Mouse (Mus musculus) midbrain, postnatal 0 days (tissue): ENCODE data around the gene Trim40. TPM values are rescaled to one million over a fixed set of nuclear protein-coding genes. Genes with fewer than 3 reads are reported as not detected.

ENCODE experiments used
- ATAC-seq: fragments of 200-750 bp; cut with Nextera tagmentation; 2 replicates; pipeline ENCODE4 v1.8.0; 2017; ENCODE audit warnings: moderate number of reproducible peaks, mild to moderate bottlenecking, moderate TSS enrichment, moderate library complexity; ENCODE audit not compliant: low FRiP score
- DNase-seq: peaks from one replicate; pipeline ENCODE4 v3.0.0-alpha.2; 2015; ENCODE audit warnings: low spot score
- H3K27ac ChIP-seq: fragments of 300-500 bp; sonication (generic); 2 replicates; pipeline ENCODE4 v1.5.1; 2014; ENCODE audit warnings: low read depth, mild to moderate bottlenecking, low read length, mixed read lengths
- H3K27me3 ChIP-seq: fragments of 300-500 bp; sonication (generic); 2 replicates; pipeline ENCODE4 v1.6.1; 2014; ENCODE audit warnings: low read length, control low read depth, mixed read lengths; ENCODE audit not compliant: insufficient read depth
- H3K36me3 ChIP-seq: fragments of 300-500 bp; sonication (generic); 2 replicates; pipeline ENCODE4 v1.6.1; 2014; ENCODE audit warnings: low read length, control low read depth, mixed read lengths; ENCODE audit not compliant: insufficient read depth
- H3K4me1 ChIP-seq: fragments of 300-500 bp; sonication (generic); 2 replicates; pipeline ENCODE4 v1.6.1; 2014; ENCODE audit warnings: mild to moderate bottlenecking, control low read depth, antibody characterized with exemption, low read length, mixed read lengths; ENCODE audit not compliant: insufficient read depth
- H3K4me2 ChIP-seq: fragments of 300-500 bp; sonication (generic); 2 replicates; pipeline ENCODE4 v1.6.1; 2014; ENCODE audit warnings: low read depth, mild to moderate bottlenecking, low read length, mixed read lengths; ENCODE audit not compliant: poor library complexity, severe bottlenecking
- H3K4me3 ChIP-seq: fragments of 300-500 bp; sonication (generic); 2 replicates; pipeline ENCODE4 v1.5.1; 2014; ENCODE audit warnings: low read depth, mild to moderate bottlenecking, low read length, moderate library complexity
- H3K9ac ChIP-seq: fragments of 300-500 bp; sonication (generic); replicated peaks from 2 replicates; pipeline ENCODE4 v1.6.1; 2014; ENCODE audit warnings: mild to moderate bottlenecking, low read length, moderate library complexity, mixed read lengths; ENCODE audit not compliant: poor library complexity, severe bottlenecking
- H3K9me3 ChIP-seq: fragments of 300-500 bp; sonication (generic); 2 replicates; pipeline ENCODE4 v1.6.1; 2016; ENCODE audit warnings: low read length, control low read depth
- CTCF ChIP-seq: IDR thresholded peaks from 2 replicates; pipeline ENCODE4 v1.5.1; 2016; ENCODE audit warnings: antibody characterized with exemption, mild to moderate bottlenecking
- WGBS: fragments of 180-500 bp; shearing (Covaris S2); extraction: QIAGEN DNeasy Blood & Tissue Kit; methylation state at CpG from one replicate; pipeline ENCODE4 v1.1.7; 2014; 5-methylcytosine and 5-hydroxymethylcytosine counted together
- polyA plus RNA-seq: library from polyadenylated mRNA; unstranded; fragments of >200 nt; fragmentation: Nextera tagmentation; extraction: Ambion mirVana; gene quantifications from 2 replicates; pipeline ENCODE4 v1.2.1, GENCODE M21; 2015
- total RNA-seq: library from RNA; depleted of rRNA; stranded (reverse); fragments of >200 nt; gene quantifications from 2 replicates; pipeline ENCODE4 v1.2.3, GENCODE M21; 2014

The Trim40 gene
- total and polyA plus RNA-seq, 2 experiments from 2014 or later = 0.19 TPM; not detected in 1

DNA sequence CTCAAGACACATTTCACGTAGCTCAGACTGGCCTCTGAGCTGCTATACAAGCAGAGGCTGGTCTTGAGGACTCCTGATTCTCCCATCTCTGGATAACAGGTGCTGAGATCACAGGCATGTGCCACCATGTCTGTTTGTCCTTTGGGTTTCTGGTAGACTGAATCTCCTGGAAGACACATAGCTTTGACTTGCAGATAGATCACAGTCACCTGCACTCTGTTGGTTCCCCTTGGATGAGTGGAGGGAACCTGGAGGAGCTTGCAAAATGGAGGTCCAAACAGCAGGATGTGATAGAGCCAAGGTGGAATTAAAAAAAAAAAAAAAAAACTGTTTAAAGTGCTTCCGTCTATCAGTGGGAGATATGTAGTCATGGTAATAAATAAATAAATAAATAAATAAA, 21.1 kb downstream of the Trim40 start:
- no peak overlapping the region for H3K9ac ChIP-seq
- TF ChIP-seq CTCF = no peak
- no peaks in the 10 kb centered on the region for H3K4me1 ChIP-seq
- H3K36me3 ChIP-seq = no peaks in the 10 kb centered on the region
- 76% methylated on average over 2 of the region's 2 CpGs for WGBS
- no peak for ATAC-seq
- H3K27me3 ChIP-seq = 0 out of 2 replicates have a peak, but pooled peaks cover 3% of the 10 kb centered on the region
- no peak overlapping the region for H3K27ac ChIP-seq
- DNase-seq = no peak
- no peak overlapping the region for H3K4me3 ChIP-seq
- no peak overlapping the region for H3K4me2 ChIP-seq
- H3K9me3 ChIP-seq = no peaks in the 10 kb centered on the region

DNA sequence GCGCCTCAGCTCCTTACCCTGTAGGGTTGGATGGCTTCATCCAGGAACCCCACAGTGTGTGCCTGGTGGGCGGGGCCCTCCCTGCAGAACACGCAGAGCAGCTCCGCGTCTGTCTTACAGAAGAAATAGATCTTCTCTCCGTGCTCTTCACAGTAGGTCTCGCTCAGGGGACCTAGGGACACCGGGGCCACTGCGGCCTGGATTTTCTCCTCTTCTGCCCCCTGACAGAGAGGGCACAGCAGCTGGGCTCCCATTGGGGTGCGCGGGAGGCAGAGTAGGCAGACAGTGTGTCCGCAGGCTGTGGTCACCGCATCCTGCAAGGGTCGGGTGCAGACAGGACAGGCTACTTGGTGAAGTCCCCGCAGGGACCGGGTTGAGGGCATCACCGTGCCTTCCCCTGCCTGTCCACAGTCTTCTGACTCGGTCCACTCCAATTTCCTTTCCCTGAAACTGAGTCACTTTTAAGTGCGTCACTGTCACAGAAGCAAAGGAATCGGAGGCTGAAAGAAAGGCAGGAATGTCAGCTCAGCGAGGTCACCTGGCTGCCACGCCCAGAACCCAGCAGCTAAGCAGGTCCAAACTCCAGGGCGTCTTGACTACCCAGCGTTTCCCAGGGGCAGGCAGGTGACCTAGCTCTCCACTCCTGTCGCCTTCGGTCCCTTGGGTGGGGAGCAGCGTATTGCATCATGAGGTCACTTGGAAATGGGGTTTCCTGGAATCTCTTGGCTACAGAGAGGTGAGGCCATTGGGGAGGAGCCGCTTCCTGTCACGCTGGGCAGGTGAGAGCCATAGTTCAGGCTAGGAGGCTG, 23.0 kb downstream of the Trim40 start, which contains the start of gene Trim15:
TSS of gene Trim15 (minus strand) at position 492 of the 809 bp plus-strand sequence.
- WGBS = 18% methylated on average over 29 of the region's 29 CpGs
- ATAC-seq = peak; percentile 64; the same call in 1 of the 2 replicates
- H3K4me3 ChIP-seq = peak within 1 kb of the TSS; percentile 32
- H3K36me3 ChIP-seq = no peaks in the 10 kb centered on the region
- 0 out of 2 replicates have a peak, but pooled peaks cover 3% of the 10 kb centered on the region for H3K27me3 ChIP-seq
- peak within 1 kb of the TSS; percentile 65 for H3K4me2 ChIP-seq
- no peak for TF ChIP-seq CTCF
- no peak for DNase-seq
- no peaks in the 10 kb centered on the region for H3K9me3 ChIP-seq
- H3K27ac ChIP-seq = no peak within 1 kb of the TSS
- H3K9ac ChIP-seq = peak within 1 kb of the TSS; percentile 45
- no peaks in the 10 kb centered on the region for H3K4me1 ChIP-seq

DNA sequence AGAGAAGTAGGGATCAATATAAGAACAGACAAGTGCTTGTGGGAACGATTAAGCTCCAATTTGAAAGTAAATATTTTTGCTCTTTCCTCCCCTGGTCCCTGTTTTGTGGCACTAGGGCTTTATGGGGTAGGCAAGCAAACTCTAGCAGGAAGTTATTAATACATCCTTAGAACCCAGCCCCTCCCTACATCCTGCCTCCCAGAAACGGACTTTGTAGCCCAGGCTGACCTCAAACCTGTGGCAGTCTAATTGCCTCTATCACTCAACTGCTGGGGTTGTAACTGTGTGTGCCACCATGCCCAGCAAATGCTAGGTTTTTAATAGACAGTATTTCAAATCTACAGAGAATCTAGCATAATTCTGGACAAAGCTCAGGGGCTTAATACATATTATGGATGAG, 28.2 kb downstream of the Trim40 start:
- Histone ChIP-seq H3K36me3 (peaks cover 27% of the 10 kb centered on the region), H3K4me3 (no peak overlapping the region), H3K4me2 (no peak overlapping the region), H3K4me1 (no peaks in the 10 kb centered on the region), H3K27ac (no peak overlapping the region), H3K9me3 (no peaks in the 10 kb centered on the region), H3K9ac (no peak overlapping the region), H3K27me3 (no peaks in the 10 kb centered on the region)
- DNase-seq (no peak), ATAC-seq (no peak)
- TF ChIP-seq CTCF = no peak
- WGBS = 72% methylated on average over 2 of the region's 2 CpGs

DNA sequence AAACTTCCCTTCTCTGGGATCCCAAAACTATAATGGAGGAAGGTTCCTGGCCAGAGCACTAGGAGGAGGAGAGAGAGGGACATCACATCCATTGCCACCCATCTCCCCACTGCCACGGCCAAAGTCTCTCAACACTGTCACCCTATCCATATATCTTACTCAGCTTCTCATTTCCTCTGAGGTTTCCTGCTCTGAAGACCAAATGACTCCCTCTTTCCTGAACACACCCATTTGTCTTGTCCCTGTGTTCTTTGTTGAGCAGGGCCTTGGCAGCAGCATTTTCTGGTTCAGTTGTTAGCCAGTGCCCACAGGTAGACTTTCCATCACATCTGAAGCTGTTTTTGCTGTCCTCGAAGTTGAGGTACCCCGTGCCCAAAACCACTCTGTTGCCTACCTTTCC, 31.7 kb downstream of the Trim40 start:
- H3K4me3 ChIP-seq = no peak overlapping the region
- TF ChIP-seq CTCF = no peak
- 94% methylated on average over 3 of the region's 3 CpGs for WGBS
- no peak overlapping the region for H3K27ac ChIP-seq
- ATAC-seq (no peak), DNase-seq (no peak)
- H3K27me3 ChIP-seq = no peaks in the 10 kb centered on the region
- H3K4me2 ChIP-seq = no peak overlapping the region
- H3K36me3 ChIP-seq = peaks cover 51% of the 10 kb centered on the region
- no peaks in the 10 kb centered on the region for H3K4me1 ChIP-seq
- H3K9me3 ChIP-seq = no peaks in the 10 kb centered on the region
- H3K9ac ChIP-seq = no peak overlapping the region

DNA sequence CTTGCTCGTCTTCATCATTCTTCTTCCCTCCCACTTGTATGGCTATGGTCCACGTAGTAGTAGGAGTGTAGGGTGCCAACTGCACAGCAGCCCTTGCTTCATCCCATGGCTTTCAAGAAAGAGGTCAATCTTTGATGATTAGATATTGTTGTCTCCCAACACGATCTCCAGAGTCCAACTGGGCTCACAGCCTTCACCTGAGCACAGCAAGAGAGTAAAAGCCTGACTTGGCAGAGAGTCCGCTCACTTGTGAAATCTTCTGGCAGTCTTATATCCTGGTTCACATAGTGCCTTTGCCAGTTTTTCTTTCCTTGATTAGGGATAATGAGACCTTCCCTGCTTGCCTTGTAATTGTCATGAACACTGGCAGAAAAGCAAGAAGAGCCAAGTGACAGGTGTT, 33.7 kb downstream of the Trim40 start:
- Histone ChIP-seq H3K4me2 (no peak overlapping the region), H3K4me3 (no peak overlapping the region), H3K4me1 (no peaks in the 10 kb centered on the region), H3K36me3 (peaks cover 71% of the 10 kb centered on the region), H3K27me3 (no peaks in the 10 kb centered on the region), H3K27ac (no peak overlapping the region), H3K9ac (no peak overlapping the region), H3K9me3 (no peaks in the 10 kb centered on the region)
- TF ChIP-seq CTCF = no peak
- DNase-seq (no peak), ATAC-seq (no peak)
- 97% methylated on average over 4 of the region's 4 CpGs for WGBS

DNA sequence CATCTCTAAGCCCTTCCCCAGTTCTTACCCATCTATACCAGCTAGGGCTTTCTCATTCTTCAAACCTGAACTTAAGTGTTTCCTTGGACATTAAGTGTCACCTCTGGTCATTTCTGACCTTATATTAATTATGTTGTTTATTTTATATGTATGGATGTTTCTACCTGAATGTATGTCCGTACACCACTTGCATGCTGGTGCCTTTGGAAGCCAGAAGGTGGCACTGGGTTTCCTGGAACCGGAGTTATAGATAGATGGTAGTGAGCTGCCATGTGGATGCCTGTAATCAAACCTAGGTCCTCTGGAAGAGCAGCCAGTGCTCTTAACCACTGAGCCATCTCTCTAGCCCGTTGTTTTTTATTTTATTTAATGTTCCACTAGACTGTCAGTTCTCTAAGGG, 34.4 kb downstream of the Trim40 start:
- no peak overlapping the region for H3K4me2 ChIP-seq
- H3K36me3 ChIP-seq = peaks cover 78% of the 10 kb centered on the region
- TF ChIP-seq CTCF = 0 out of 2 replicates have a peak, but pooled peaks have one; percentile 16
- no peaks in the 10 kb centered on the region for H3K4me1 ChIP-seq
- no peak overlapping the region for H3K9ac ChIP-seq
- no peak for ATAC-seq
- no peak for DNase-seq
- H3K27me3 ChIP-seq = no peaks in the 10 kb centered on the region
- H3K9me3 ChIP-seq = no peaks in the 10 kb centered on the region
- 94% methylated on average over 3 of the region's 3 CpGs for WGBS
- no peak overlapping the region for H3K27ac ChIP-seq
- no peak overlapping the region for H3K4me3 ChIP-seq
